Mouse (Mus musculus): ENCODE results near the gene Il10rb. TPM values are rescaled to one million over a fixed set of nuclear protein-coding genes. Genes with fewer than 3 reads are reported as not detected.
A peak's percentile ranks its signal among the peaks of the same experiment; 100 is the strongest.

The Il10rb gene
- polyA plus RNA-seq, 1 experiment from 2014 or later, result 123 TPM

DNA sequence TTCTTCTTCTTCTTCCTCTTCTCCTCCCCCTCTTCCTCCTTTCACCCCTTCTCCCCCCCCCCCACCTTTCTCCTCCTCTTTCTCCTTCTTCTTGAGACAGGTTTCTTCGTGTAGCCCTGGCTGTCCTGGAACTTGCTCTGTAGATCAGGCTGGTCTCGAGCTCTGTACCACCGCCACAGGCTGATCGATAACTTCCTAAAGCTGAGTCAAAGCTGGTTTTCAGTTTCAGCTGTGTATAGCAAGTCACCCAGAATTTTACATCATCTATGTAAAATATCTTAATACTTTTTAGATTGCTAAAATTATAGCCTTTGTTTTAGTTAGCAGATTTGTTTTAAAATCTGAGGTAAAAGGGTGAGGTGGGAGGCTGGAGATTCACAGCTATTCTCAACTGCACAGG lies 38.9 kb downstream of the Il10rb start:
- no peaks in the 10 kb centered on the region for H3K36me3 ChIP-seq (ENCODE audit: control insufficient read depth, insufficient read depth)

DNA sequence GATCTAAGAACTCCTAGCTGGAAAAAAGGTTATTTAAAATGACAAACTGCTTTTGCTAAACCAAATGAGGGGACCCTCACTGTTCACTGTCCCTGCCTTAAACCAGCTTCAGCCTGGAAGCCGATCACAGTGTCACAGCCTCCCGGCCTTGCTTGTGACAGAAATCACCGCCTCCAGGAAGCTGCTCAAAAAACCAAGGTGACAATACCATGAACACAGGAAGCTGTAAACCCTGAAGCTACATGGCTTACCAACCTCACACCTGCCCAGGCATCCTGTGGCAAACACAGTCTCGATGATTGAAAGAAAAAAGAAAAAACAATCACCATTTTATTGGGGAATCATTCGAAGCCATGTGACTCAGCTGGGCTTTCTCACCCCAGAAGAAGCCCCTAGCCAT lies 39.6 kb downstream of the Il10rb start:
- ATAC-seq, result no peak
- TF ChIP-seq CTCF (IDR thresholded peaks at IDR 0.05; ENCODE audit: low read depth), result no peak
- Histone ChIP-seq H3K4me2 (replicated peaks; ENCODE audit: low read depth) (no peak overlapping the region), H3K27me3 (replicated peaks; ENCODE audit: control insufficient read depth, insufficient read depth, low read length) (no peaks in the 10 kb centered on the region), H3K9me3 (ENCODE audit: control insufficient read depth) (no peaks in the 10 kb centered on the region), H3K27ac (ENCODE audit: low read depth, low read length) (no peak overlapping the region), H3K9ac (ENCODE audit: low read depth, low read length) (no peak overlapping the region), H3K4me3 (ENCODE audit: low read depth, low read length) (no peak overlapping the region), H3K36me3 (ENCODE audit: control insufficient read depth, insufficient read depth) (no peaks in the 10 kb centered on the region), H3K4me1 (replicated peaks; ENCODE audit: control insufficient read depth, insufficient read depth, low read length) (0 out of 2 replicates have a peak, but pooled peaks cover 2% of the 10 kb centered on the region)
- WGBS, result 75% methylated on average over 5 of the region's 5 CpGs

More for the DNA sequence above, 38.9 kb downstream of the Il10rb start:
- no peak for TF ChIP-seq CTCF (IDR thresholded peaks at IDR 0.05; ENCODE audit: low read depth)
- no peak overlapping the region for H3K4me2 ChIP-seq (replicated peaks; ENCODE audit: low read depth)
- 85% methylated on average over 4 of the region's 4 CpGs for WGBS
- no peaks in the 10 kb centered on the region for H3K9me3 ChIP-seq (ENCODE audit: control insufficient read depth)
- H3K9ac ChIP-seq (ENCODE audit: low read depth, low read length), result no peak overlapping the region
- no peak for ATAC-seq
- H3K27me3 ChIP-seq (replicated peaks; ENCODE audit: control insufficient read depth, insufficient read depth, low read length), result no peaks in the 10 kb centered on the region
- 0 out of 2 replicates have a peak, but pooled peaks cover 2% of the 10 kb centered on the region for H3K4me1 ChIP-seq (replicated peaks; ENCODE audit: control insufficient read depth, insufficient read depth, low read length)
- no peak overlapping the region for H3K27ac ChIP-seq (ENCODE audit: low read depth, low read length)
- H3K4me3 ChIP-seq (ENCODE audit: low read depth, low read length), result no peak overlapping the region

DNA sequence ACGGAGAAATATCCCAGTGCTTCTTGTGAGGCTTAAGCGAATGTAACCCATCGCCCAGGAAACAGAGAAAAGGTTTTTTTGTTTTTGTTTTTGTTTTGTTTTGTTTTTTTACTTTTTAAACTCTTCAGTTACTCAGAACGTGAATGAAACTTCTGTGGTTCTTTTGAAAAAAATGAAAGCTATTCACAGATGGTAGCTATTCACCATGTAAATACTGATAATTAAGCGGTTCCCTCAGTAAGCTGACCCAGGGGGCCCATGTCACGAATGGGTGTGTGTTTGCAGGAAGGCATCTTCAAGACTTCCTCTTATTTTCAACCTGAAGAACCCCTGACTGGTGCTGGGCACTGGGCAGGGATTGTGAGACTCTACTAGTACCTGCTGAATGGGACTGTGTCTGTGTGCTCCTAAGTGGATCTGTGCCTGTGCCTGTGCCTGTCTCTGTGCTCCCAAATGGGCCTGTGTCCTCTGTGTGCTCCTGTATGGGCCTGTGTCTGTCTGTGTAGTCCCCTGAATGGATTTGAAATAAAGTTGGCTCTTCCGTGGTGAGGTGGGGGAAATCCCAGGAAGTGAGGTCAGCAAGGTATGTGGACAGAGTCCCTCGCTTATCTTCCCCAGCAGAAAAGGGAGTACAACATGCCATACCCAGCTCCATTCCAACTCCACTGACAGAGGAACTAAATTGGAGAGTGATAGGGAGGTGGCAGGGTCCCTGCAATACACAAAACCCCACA lies 41.0 kb downstream of the Il10rb start:
- ATAC-seq, result peak; percentile 67
- no peak overlapping the region for H3K9ac ChIP-seq (ENCODE audit: low read depth, low read length)

DNA sequence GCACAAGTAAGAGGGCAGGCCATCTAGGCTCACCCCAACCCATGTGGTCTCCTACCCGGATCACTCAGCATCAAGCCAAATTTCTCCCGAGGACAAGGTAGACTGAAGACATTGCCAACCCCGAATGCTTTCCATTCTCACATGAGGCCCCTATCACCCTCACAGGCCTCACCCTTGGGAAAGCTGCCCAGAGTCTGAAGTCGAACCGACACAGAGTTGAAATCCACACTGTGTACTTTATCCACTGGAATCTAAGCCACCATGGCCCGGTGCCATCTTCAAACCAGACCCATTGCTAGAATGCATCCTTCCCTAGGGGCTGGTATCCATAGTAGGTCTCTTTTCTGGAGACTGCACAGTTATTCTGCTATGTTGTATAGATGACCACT lies 41.5 kb downstream of the Il10rb start:
- Histone ChIP-seq H3K9me3 (ENCODE audit: control insufficient read depth) (no peaks in the 10 kb centered on the region), H3K36me3 (ENCODE audit: control insufficient read depth, insufficient read depth) (no peaks in the 10 kb centered on the region), H3K9ac (ENCODE audit: low read depth, low read length) (no peak overlapping the region), H3K27ac (ENCODE audit: low read depth, low read length) (peak overlapping the region; percentile 66), H3K4me1 (replicated peaks; ENCODE audit: control insufficient read depth, insufficient read depth, low read length) (0 out of 2 replicates have a peak, but pooled peaks cover 2% of the 10 kb centered on the region), H3K4me3 (ENCODE audit: low read depth, low read length) (no peak overlapping the region), H3K4me2 (replicated peaks; ENCODE audit: low read depth) (no peak overlapping the region), H3K27me3 (replicated peaks; ENCODE audit: control insufficient read depth, insufficient read depth, low read length) (no peaks in the 10 kb centered on the region)
- ATAC-seq, result peak; percentile 65
- WGBS, result 74% methylated on average over 6 of the region's 6 CpGs
- no peak for TF ChIP-seq CTCF (IDR thresholded peaks at IDR 0.05; ENCODE audit: low read depth)

More for the DNA sequence above, 41.0 kb downstream of the Il10rb start:
- Histone ChIP-seq H3K27ac (ENCODE audit: low read depth, low read length) (peak overlapping the region; percentile 66), H3K4me1 (replicated peaks; ENCODE audit: control insufficient read depth, insufficient read depth, low read length) (0 out of 2 replicates have a peak, but pooled peaks cover 2% of the 10 kb centered on the region), H3K4me3 (ENCODE audit: low read depth, low read length) (no peak overlapping the region), H3K36me3 (ENCODE audit: control insufficient read depth, insufficient read depth) (no peaks in the 10 kb centered on the region), H3K4me2 (replicated peaks; ENCODE audit: low read depth) (no peak overlapping the region), H3K27me3 (replicated peaks; ENCODE audit: control insufficient read depth, insufficient read depth, low read length) (no peaks in the 10 kb centered on the region), H3K9me3 (ENCODE audit: control insufficient read depth) (no peaks in the 10 kb centered on the region)
- WGBS, result 62% methylated on average over 8 of the region's 8 CpGs
- TF ChIP-seq CTCF (IDR thresholded peaks at IDR 0.05; ENCODE audit: low read depth), result no peak

DNA sequence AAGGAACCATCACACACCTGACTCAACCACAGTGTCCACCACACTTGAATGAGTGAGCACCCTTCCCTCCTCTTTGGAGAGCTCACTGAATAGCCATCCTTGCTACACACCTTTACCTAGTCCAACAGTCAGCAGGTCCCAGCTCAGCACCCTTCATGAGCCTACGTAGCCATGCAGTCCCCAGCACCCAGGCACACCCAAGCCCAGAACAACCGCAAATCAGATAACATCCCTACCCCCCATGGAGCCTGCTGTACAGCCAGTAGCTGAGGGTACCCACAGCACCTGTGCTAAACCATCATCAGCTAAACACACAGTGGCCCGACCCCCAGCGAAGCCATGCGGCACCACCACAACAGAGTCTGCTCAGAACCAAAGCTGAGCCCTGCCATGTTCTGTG lies 42.1 kb downstream of the Il10rb start:
- no peak for ATAC-seq
- WGBS, result 91% methylated on average over 5 of the region's 5 CpGs
- no peak overlapping the region for H3K4me2 ChIP-seq (replicated peaks; ENCODE audit: low read depth)
- no peak overlapping the region for H3K27ac ChIP-seq (ENCODE audit: low read depth, low read length)
- no peak overlapping the region for H3K4me3 ChIP-seq (ENCODE audit: low read depth, low read length)
- no peak for TF ChIP-seq CTCF (IDR thresholded peaks at IDR 0.05; ENCODE audit: low read depth)
- H3K4me1 ChIP-seq (replicated peaks; ENCODE audit: control insufficient read depth, insufficient read depth, low read length), result 0 out of 2 replicates have a peak, but pooled peaks cover 2% of the 10 kb centered on the region
- H3K27me3 ChIP-seq (replicated peaks; ENCODE audit: control insufficient read depth, insufficient read depth, low read length), result no peaks in the 10 kb centered on the region
- no peaks in the 10 kb centered on the region for H3K36me3 ChIP-seq (ENCODE audit: control insufficient read depth, insufficient read depth)
- no peaks in the 10 kb centered on the region for H3K9me3 ChIP-seq (ENCODE audit: control insufficient read depth)
- no peak overlapping the region for H3K9ac ChIP-seq (ENCODE audit: low read depth, low read length)

DNA sequence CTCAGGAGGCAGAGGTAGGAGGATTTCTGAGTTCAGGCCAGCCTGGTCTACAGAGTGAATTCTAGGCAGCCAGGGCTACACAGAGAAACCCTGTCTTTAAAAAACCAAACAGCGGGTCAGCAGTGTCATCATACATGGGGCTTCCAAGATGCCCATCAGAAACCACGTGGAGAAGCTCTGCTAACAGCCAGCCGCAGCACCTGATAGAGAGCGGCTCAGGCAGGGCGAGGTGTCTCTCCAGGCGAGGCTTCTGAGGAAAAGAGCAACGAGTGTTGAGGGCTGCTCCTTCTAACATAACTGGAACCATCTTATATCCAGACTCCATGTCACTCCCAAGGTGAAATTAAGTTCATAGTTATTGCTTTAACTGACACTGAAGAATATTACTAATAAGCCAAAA lies 42.9 kb downstream of the Il10rb start:
- no peak for TF ChIP-seq CTCF (IDR thresholded peaks at IDR 0.05; ENCODE audit: low read depth)
- no peaks in the 10 kb centered on the region for H3K27me3 ChIP-seq (replicated peaks; ENCODE audit: control insufficient read depth, insufficient read depth, low read length)
- H3K36me3 ChIP-seq (ENCODE audit: control insufficient read depth, insufficient read depth), result no peaks in the 10 kb centered on the region
- no peak overlapping the region for H3K4me2 ChIP-seq (replicated peaks; ENCODE audit: low read depth)
- H3K27ac ChIP-seq (ENCODE audit: low read depth, low read length), result no peak overlapping the region
- H3K4me3 ChIP-seq (ENCODE audit: low read depth, low read length), result no peak overlapping the region
- ATAC-seq, result no peak
- 0 out of 2 replicates have a peak, but pooled peaks cover 2% of the 10 kb centered on the region for H3K4me1 ChIP-seq (replicated peaks; ENCODE audit: control insufficient read depth, insufficient read depth, low read length)
- 70% methylated on average over 7 of the region's 7 CpGs for WGBS
- no peak overlapping the region for H3K9ac ChIP-seq (ENCODE audit: low read depth, low read length)
- H3K9me3 ChIP-seq (ENCODE audit: control insufficient read depth), result no peaks in the 10 kb centered on the region
